Mouse (Mus musculus): ENCODE measurements around the gene Hs3st6. TPM values are rescaled to one million over a fixed set of nuclear protein-coding genes. Genes with fewer than 3 reads are reported as not detected.

Hs3st6 gene
- polyA plus RNA-seq, 2 experiments, result 4.9 to 5.3 TPM

- Histone ChIP-seq H3K27ac (replicated peaks; ENCODE audit: low read depth, low read length) (no peak overlapping the region), H3K9ac (ENCODE audit: low read depth, low read length, severe bottlenecking) (no peak overlapping the region), H3K4me3 (replicated peaks; ENCODE audit: low read length) (no peak overlapping the region), H3K27me3 (ENCODE audit: control insufficient read depth, insufficient read depth, low read length) (no peaks in the 10 kb centered on the region), H3K36me3 (ENCODE audit: control insufficient read depth, insufficient read depth, low read length) (peaks cover 9% of the 10 kb centered on the region; the same call in 1 of the 2 replicates), H3K4me2 (replicated peaks; ENCODE audit: low read depth, low read length, severe bottlenecking) (no peak overlapping the region), H3K4me1 (ENCODE audit: control insufficient read depth, insufficient read depth, low read length) (peaks cover 3% of the 10 kb centered on the region; the same call in 1 of the 2 replicates), H3K9me3 (ENCODE audit: control insufficient read depth, low read length) (no peaks in the 10 kb centered on the region)
- TF ChIP-seq POLR2A (IDR thresholded peaks at IDR 0.05; ENCODE audit: borderline replicate concordance, extremely low read depth, insufficient read depth, insufficient read length), result no peak
- ATAC-seq (ENCODE audit: low FRiP score, low read depth) (no peak), DNase-seq (ENCODE audit: low spot score) (no peak)
- WGBS, result 82% methylated on average over 8 of the region's 8 CpGs
These were observed 10.5 kb upstream of the Hs3st6 start for GRCm38 (mm10) chr17:24742307-24742706.

- ATAC-seq (ENCODE audit: low FRiP score, low read depth) (no peak), DNase-seq (ENCODE audit: low spot score) (no peak)
- no peaks in the 10 kb centered on the region; the same call in 1 of the 2 replicates for H3K4me1 ChIP-seq (ENCODE audit: control insufficient read depth, insufficient read depth, low read length)
- no peak for TF ChIP-seq POLR2A (IDR thresholded peaks at IDR 0.05; ENCODE audit: borderline replicate concordance, extremely low read depth, insufficient read depth, insufficient read length)
- no peaks in the 10 kb centered on the region for H3K27me3 ChIP-seq (ENCODE audit: control insufficient read depth, insufficient read depth, low read length)
- H3K9ac ChIP-seq (ENCODE audit: low read depth, low read length, severe bottlenecking), result no peak overlapping the region
- peaks cover 9% of the 10 kb centered on the region; the same call in 1 of the 2 replicates for H3K36me3 ChIP-seq (ENCODE audit: control insufficient read depth, insufficient read depth, low read length)
- 71% methylated on average over 5 of the region's 5 CpGs for WGBS
- H3K9me3 ChIP-seq (ENCODE audit: control insufficient read depth, low read length), result no peaks in the 10 kb centered on the region
- no peak overlapping the region for H3K27ac ChIP-seq (replicated peaks; ENCODE audit: low read depth, low read length)
- H3K4me2 ChIP-seq (replicated peaks; ENCODE audit: low read depth, low read length, severe bottlenecking), result no peak overlapping the region
- H3K4me3 ChIP-seq (replicated peaks; ENCODE audit: low read length), result no peak overlapping the region
These were observed 8.9 kb upstream of the Hs3st6 start for GRCm38 (mm10) chr17:24743896-24744295.

GRCm38 (mm10) chr17:24744381-24744780 is 8.4 kb upstream of the Hs3st6 start:
- Histone ChIP-seq H3K27ac (replicated peaks; ENCODE audit: low read depth, low read length) (no peak overlapping the region), H3K4me3 (replicated peaks; ENCODE audit: low read length) (no peak overlapping the region), H3K27me3 (ENCODE audit: control insufficient read depth, insufficient read depth, low read length) (no peaks in the 10 kb centered on the region), H3K9me3 (ENCODE audit: control insufficient read depth, low read length) (no peaks in the 10 kb centered on the region), H3K9ac (ENCODE audit: low read depth, low read length, severe bottlenecking) (no peak overlapping the region), H3K4me1 (ENCODE audit: control insufficient read depth, insufficient read depth, low read length) (no peaks in the 10 kb centered on the region; the same call in 1 of the 2 replicates), H3K36me3 (ENCODE audit: control insufficient read depth, insufficient read depth, low read length) (peaks cover 9% of the 10 kb centered on the region; the same call in 1 of the 2 replicates), H3K4me2 (replicated peaks; ENCODE audit: low read depth, low read length, severe bottlenecking) (no peak overlapping the region)
- no peak for TF ChIP-seq POLR2A (IDR thresholded peaks at IDR 0.05; ENCODE audit: borderline replicate concordance, extremely low read depth, insufficient read depth, insufficient read length)
- no peak for ATAC-seq (ENCODE audit: low FRiP score, low read depth)
- WGBS, result 70% methylated on average over 3 of the region's 3 CpGs
- no peak for DNase-seq (ENCODE audit: low spot score)

GRCm38 (mm10) chr17:24745526-24746497 is 7.0 kb upstream of the Hs3st6 start:
- Histone ChIP-seq H3K4me3 (replicated peaks; ENCODE audit: low read length) (no peak overlapping the region), H3K4me1 (ENCODE audit: control insufficient read depth, insufficient read depth, low read length) (no peaks in the 10 kb centered on the region; the same call in 1 of the 2 replicates), H3K27ac (replicated peaks; ENCODE audit: low read depth, low read length) (no peak overlapping the region), H3K9me3 (ENCODE audit: control insufficient read depth, low read length) (no peaks in the 10 kb centered on the region), H3K27me3 (ENCODE audit: control insufficient read depth, insufficient read depth, low read length) (peaks cover 7% of the 10 kb centered on the region), H3K9ac (ENCODE audit: low read depth, low read length, severe bottlenecking) (no peak overlapping the region), H3K4me2 (replicated peaks; ENCODE audit: low read depth, low read length, severe bottlenecking) (no peak overlapping the region), H3K36me3 (ENCODE audit: control insufficient read depth, insufficient read depth, low read length) (peaks cover 2% of the 10 kb centered on the region; the same call in 1 of the 2 replicates)
- peak; percentile 96 for DNase-seq (ENCODE audit: low spot score)
- TF ChIP-seq POLR2A (IDR thresholded peaks at IDR 0.05; ENCODE audit: borderline replicate concordance, extremely low read depth, insufficient read depth, insufficient read length), result no peak
- 17% methylated on average over 7 of the region's 7 CpGs for WGBS
- ATAC-seq (ENCODE audit: low FRiP score, low read depth), result peak; percentile 80

GRCm38 (mm10) chr17:24746986-24747385 is 5.8 kb upstream of the Hs3st6 start:
- H3K4me1 ChIP-seq (ENCODE audit: control insufficient read depth, insufficient read depth, low read length), result no peaks in the 10 kb centered on the region; the same call in 1 of the 2 replicates
- no peak overlapping the region for H3K4me2 ChIP-seq (replicated peaks; ENCODE audit: low read depth, low read length, severe bottlenecking)
- no peak for ATAC-seq (ENCODE audit: low FRiP score, low read depth)
- no peak for TF ChIP-seq POLR2A (IDR thresholded peaks at IDR 0.05; ENCODE audit: borderline replicate concordance, extremely low read depth, insufficient read depth, insufficient read length)
- no peak overlapping the region for H3K4me3 ChIP-seq (replicated peaks; ENCODE audit: low read length)
- no peaks in the 10 kb centered on the region for H3K9me3 ChIP-seq (ENCODE audit: control insufficient read depth, low read length)
- no peak for DNase-seq (ENCODE audit: low spot score)
- H3K9ac ChIP-seq (ENCODE audit: low read depth, low read length, severe bottlenecking), result peak overlapping the region; percentile 12; the same call in 1 of the 2 replicates
- 24% methylated on average over 4 of the region's 4 CpGs for WGBS
- H3K27me3 ChIP-seq (ENCODE audit: control insufficient read depth, insufficient read depth, low read length), result peaks cover 17% of the 10 kb centered on the region
- H3K36me3 ChIP-seq (ENCODE audit: control insufficient read depth, insufficient read depth, low read length), result no peaks in the 10 kb centered on the region; the same call in 1 of the 2 replicates
- H3K27ac ChIP-seq (replicated peaks; ENCODE audit: low read depth, low read length), result no peak overlapping the region

Measured in limb, embryonic 14.5 days (tissue).